Mouse (Mus musculus) cerebellum, postnatal 36 days (tissue): ENCODE measurements around the gene Zfp87.

Source experiments
- DNase-seq, 2 experiments: peaks; one replicate each; pipeline ENCODE4 v3.0.0; 2021 to 2022; ENCODE audit warnings: mixed read lengths in 2 of 2

Zfp87 gene

GRCm38 (mm10) chr13:67525753-67526410, at the start of gene Zfp87, which contains the start of gene Gm26965:
Gene Zfp87 (minus strand): TSS chr13:67526177.
Gene Gm26965 (minus strand): TSS chr13:67526151.
- peak; percentile 88 to 91 for DNase-seq

GRCm38 (mm10) chr13:67572591-67573189, 46.7 kb upstream of the Zfp87 start:
- DNase-seq = no peak

GRCm38 (mm10) chr13:67553730-67554129, 27.8 kb upstream of the Zfp87 start, which contains the start of gene Zfp748:
Gene Zfp748 (minus strand): TSS chr13:67553830.
- no peak for DNase-seq

GRCm38 (mm10) chr13:67552505-67553346, 26.7 kb upstream of the Zfp87 start:
- peak; percentile 86 to 91 for DNase-seq

- DNase-seq = no peak
Observed at GRCm38 (mm10) chr13:67545941-67546340, 20.0 kb upstream of the Zfp87 start.

GRCm38 (mm10) chr13:67527049-67527730, 1.2 kb upstream of the Zfp87 start:
- no peak for DNase-seq

GRCm38 (mm10) chr13:67500908-67501307, 25.1 kb downstream of the Zfp87 start:
- DNase-seq = no peak

GRCm38 (mm10) chr13:67500084-67500719, 25.8 kb downstream of the Zfp87 start, which contains the start of gene Zfp58:
Gene Zfp58 (minus strand): TSS chr13:67500555.
- peak; percentile 75 to 85 for DNase-seq

GRCm38 (mm10) chr13:67495631-67496030, 30.3 kb downstream of the Zfp87 start:
- no peak for DNase-seq

GRCm38 (mm10) chr13:67484424-67484811, 41.6 kb downstream of the Zfp87 start:
- peak in 1 of 2 experiments; percentile 2 for DNase-seq

- peak; percentile 80 to 91 for DNase-seq
Observed at GRCm38 (mm10) chr13:67483625-67484423, 42.2 kb downstream of the Zfp87 start, which contains the start of gene Zfp874b. Gene Zfp874b (minus strand): TSS chr13:67484258.

GRCm38 (mm10) chr13:67481528-67481927, 44.4 kb downstream of the Zfp87 start:
- no peak for DNase-seq

GRCm38 (mm10) chr13:67469274-67469673, 56.7 kb downstream of the Zfp87 start:
- no peak for DNase-seq
